Mouse (Mus musculus): ENCODE measurements at regions not wholly inside any gene's neighbourhood (a gene's known extent, or its start where the extent isn't known, plus 50 kb on each side); places are given as distances from the start of the nearest gene placed in this dataset.
A peak's percentile ranks its signal among the peaks of the same experiment; 100 is the strongest.
"Not testable (repeated sequence)": the region's sequence is repeated elsewhere in the genome, so short reads cannot be mapped to it uniquely, and the experiment has no call there.

DNA sequence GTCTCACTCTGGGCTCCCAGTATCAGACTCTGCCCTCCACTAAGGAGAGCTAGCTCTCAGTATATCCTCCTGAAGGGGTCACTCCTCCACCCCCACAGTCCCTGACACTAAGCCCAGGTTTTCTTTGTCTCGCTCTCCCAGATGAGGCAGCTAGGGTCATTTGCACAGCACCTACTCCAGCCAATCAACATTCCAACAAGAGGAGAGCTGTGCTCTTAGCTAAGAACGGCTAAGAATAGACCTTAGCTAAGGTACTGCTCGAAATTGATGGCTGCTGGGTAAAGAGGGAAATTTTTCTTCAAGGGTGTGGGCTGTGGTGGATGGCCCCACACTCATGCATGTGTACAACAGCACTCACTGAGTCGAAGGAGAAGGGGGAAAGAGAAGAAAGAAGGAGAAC lies 86.3 kb upstream of the Nt5e start:
- DNase-seq, result no peak

DNA sequence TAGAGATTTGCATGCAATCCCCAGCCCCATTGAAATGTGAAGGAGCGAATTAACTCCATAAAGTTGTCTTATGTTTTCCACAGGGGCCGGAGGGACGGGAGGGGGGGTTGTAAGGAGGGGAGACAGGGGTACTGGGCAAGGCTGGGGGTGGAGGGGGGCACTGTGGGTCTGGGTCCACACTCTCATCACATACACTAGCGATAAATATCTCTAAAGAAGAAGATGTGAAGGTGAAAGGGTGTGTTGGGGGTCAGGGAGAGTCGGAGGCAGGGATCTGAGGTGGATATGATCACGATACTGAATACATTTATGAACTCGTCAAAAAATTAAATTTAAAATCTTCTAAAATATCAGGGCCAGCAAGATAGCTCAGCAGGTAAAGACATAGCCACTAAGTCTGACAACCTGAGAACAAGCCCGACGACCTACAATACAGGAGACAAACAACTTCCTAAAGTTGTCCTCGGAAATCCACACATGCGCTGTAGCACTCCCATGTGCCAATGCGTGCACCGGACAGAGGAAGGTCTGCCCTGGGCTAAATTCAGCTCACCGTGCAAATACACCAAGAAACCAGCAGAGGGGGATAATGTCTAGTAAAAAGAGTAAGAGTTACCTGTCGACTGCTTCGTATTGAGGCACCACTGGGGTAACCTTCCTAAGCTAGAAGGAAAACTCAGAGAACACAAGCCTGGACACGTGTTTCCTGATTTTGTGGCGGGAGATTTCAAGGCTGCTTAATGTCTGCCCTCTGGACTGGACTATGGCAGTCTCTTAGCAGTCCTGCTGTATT lies 85.6 kb upstream of the Nt5e start:
- peak; percentile 58 for DNase-seq

DNA sequence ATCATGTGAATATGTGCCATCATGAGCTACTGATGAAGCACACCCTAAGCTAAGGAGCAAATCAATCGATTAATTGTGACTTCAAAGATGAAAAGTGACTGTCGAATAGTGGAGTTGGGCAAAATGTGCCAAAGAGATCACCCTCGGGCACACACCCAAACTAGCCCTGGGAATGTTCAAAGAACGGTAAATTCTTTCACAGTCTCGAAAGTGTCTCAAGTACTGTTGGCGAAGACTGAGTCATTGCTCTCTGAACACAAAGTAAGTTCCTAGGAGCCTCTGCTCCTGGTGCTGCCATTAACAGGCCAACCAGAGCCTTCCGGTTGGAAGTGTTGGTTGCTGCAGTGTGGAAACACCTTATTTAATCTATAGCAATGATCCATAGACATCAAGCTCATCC lies 84.5 kb upstream of the Nt5e start:
- DNase-seq, result no peak

DNA sequence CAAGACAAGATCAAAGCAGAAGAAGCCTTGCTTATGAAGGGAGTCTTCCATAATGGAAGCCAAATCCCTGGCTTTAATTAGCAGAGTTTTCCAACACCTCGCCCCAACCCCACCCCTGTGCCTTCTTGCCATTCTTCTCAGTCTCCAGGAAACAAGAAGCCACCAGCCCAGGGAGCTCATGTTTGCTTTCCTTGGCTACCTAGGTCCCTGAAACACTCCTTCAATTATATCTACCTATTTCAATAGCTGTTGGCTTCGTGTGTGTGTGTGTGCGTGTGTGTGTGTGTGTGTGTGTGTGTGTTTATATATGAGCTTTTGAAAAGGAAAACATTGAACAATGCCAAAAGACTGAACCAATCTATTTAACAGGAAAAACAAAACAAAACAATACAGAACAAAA lies 82.5 kb upstream of the Nt5e start:
- DNase-seq, result no peak

DNA sequence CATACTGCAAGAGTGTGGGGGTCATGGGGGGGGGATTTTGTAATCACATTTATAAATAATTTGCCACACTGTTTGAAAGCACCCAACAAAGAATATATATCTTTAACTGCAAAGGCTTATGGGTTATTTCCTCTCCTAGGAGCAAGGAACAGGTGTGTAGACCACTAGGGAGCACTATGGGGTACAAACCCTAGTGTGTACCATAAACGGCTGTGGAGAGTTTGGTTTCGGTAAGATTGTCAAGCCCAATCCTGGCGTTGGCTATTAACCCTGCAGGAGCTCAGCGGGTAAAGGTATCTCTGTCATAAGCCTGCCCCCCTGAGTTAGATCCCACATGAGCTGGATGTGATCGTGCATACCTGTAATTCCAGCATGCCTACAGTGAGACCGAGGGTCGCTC lies 71.0 kb upstream of the Nt5e start:
- no peak for DNase-seq

DNA sequence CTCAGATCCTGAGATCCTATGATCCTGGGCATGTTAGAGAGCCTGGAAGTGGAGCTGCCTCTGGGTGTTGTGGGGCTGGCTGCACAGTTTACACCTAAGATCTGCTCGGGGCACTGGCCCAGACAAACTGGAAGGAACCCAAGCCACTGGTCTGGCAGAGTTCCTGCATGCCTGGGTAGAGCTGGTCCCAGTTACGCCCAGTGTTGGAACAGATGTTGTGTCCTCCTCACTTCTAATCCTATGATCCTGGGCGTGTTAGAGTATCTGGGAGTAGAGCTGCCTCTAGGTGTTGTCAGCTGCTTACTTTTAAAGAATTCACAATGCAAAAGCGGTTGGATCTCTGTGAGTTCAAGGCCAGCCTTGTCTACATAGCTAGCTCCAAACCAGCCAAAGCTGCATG lies 67.4 kb upstream of the Nt5e start:
- no peak for DNase-seq

DNA sequence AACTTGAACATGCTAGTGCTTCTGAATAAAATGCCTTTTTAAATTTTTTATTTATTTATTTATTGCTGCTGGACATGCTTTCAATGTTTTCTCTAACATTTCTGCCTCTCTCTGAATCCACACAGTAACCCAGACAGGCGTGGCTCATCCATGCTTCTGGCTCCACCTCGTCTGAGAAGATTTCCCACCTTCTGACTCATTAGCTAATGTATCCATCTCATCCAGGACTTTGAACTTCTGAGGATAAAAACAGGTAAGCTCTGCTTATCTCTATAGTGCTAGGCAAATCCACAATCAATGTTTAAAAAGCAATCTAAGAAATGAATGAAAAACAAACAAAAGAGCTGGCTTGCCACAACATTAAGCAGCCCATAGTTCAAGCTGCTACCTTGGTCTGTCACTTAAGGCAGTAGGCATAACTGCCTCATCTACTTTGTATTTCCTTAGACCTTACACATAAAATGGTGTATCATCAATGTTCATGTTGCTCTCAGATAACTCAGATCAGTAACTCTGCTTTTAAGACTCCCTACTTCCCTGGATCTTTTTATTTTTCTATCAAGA lies 66.8 kb upstream of the Nt5e start:
- DNase-seq, result no peak

DNA sequence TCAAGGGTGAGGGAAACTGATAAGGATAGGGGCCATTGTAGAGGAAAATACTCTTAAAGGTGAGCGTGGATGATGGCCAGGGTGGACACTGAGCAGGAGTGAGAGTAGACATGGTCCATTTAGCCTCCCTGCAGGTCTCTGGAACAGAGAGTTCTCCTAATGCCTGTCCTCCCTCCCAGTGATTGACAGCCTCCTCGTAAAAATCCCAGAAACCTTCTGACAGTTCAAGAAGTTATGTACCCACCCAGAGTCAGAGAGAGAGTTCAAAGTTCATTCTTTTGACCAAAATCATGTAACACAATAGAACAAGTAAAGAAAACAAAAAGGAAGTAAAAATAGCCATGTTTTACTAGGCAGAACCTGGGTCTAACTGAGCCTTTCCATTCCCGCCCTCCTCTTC lies 64.5 kb upstream of the Nt5e start:
- DNase-seq, result no peak

DNA sequence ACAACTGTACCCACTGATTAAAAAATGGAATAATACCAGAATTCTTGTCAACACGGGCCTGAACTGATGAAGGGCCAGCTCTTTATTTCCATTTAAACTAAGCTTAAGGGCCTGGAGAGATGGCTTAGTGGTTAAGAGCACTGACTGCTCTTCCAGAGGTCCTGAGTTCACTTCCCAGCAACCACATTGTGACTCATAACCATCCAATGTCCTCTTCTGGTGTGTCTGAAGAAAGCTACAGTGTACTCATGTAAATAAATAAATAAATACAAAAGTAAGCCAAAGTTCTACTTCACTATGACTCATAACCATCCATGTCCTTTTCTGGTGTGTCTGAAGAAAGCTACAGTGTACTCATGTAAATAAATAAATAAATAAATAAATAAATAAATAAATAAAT lies 60.7 kb upstream of the Nt5e start:
- not testable (repeated sequence) for DNase-seq

DNA sequence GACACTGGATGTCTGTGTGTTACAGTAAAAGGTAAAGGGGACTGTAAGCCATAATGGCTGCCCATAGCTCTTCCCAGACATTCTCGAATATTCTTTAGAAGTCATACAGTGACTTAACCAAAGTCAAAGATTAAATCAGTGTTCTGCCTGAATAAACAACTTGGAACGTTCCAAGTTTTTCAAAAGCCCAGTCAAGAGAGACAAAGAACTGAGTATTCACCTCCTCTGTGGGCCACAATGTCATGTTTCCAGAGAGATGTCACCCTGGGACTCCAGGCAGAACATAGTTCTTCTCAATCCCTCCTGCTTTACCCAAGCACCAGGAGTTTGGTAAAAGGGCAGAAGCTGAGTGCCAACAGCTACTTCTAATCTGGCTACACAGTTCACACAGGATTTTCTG lies 58.2 kb upstream of the Nt5e start:
- DNase-seq, result no peak

DNA sequence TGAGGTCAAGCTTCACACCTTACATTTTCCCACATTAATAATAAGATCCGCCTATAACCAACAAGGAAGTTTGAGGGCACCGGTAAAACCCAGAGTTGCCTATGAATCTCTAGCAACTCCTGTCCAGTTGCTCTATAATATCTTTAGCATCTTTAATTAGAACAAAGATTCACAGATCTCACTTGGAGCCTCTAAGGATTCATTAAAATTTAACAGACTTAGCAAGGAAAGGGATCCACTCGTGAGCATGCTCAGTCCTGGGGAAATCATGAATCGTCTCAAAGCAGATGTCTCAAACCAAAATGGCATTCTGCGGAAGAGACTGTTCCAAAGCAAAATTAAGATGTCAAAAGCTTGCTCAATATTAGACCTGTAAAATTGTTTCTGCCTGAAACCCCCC lies 57.8 kb upstream of the Nt5e start:
- no peak for DNase-seq

DNA sequence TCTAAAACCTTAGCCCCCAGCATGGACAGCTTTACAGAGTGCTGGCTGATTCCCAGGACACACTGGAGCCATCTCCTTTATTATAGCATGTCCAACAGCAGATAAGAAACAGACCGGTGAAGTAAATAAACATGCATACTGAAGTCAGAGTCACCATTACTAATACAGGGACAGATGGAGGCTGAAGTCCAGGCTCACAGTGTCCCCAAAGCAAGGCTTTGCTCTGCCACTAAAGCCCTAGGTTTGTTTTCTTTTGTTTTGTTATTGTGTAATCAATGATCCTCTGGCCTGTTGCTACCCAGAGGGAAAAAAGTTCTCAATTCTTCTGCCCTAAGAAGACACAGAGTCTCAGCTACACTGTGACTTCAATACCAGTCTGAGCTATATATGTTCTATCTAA lies 56.2 kb upstream of the Nt5e start:
- DNase-seq, result no peak

DNA sequence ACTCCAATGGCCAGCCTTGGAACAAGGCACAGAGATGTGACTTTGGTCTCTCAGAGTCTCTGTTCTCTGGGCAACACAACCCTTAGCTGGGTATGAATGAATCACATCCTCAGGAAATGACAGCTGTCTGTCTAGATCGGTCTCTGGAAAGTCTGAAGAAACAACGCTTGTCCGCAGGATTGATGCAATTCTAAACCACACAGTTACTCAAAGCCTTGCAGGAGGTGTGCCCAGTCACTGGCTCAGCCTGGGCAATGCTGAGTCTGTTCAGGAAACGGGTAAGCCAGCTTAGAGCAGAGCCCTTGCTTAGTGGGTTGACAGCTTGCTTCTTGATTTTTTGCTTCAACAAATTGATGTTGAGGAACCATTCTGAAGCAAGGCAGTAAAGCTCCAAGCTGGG lies 53.7 kb upstream of the Nt5e start:
- no peak for DNase-seq

DNA sequence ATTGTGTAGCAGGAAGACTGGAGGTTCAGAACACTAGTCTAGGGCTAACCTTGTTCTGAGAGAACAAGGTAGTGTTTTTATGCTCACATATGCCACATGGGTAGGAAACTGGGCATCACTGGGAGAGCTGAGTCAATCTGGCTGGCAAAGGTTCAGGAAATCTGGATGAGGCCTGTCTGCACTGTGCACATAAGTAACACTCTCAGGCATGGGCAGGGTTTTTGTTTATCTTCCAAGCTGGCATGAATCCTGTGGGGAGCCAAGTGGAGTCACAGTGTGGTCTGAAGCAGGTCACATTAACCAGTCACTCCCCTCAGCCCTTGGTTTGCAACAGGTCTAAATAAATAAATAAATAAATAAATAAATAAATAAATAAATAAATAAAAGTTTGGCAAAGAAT lies 53.0 kb upstream of the Nt5e start:
- peak; percentile 33 for DNase-seq

DNA sequence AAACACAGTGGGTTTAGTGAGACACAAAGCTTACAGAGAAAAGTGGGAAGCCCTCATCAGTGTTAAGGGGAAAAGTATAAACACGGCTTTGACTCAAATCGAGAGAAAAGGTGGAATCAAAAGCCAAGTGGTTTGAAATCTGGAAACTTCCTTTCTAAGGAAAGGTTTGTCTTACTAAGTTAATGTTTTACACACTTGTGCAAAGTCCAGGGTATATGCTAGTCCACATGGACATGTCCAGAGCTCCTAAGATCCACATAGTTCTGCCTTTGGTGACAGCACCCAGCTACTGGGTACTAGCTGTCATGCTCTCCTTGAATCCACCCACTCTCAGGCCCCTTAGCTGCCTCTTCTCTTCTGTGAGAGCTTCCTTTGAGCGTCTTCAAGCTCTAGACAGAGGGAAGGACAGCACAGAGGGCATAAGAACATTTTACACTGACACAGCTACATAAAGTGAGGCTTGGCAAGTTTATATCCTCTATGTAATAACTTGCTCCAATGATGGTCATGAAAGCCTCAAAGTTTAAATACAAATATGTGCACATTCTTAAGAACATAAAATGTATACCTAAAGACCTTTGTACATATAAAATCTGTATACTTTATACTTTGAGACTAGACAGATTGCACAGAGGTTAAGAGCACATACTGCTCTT lies 52.2 kb upstream of the Nt5e start:
- no peak for DNase-seq

DNA sequence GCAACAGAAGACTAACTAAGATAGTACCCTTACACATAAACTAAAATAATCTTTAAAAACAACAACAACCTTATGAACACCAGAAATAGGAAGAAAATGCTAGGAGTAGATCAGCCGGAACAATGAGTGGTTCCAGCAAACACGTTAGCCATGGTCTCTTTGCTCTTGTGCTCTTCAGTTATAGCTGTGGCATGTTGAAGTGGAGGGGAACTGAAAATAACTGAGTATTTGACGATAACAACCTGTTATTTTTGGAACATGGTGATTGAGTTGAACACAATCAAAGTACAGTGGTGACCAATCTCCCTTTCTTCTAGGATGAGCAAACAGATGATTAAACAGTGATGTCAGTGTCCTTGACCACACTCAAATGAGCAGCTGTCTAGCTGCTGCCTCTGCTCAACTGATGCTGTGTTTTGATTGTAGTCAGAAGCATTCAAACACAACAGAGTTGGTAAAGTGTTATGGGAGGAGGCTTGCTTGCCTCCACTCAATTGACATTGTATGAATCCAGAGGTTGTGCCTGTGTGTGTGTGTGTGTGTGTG lies 50.9 kb upstream of the Nt5e start:
- DNase-seq, result no peak

DNA sequence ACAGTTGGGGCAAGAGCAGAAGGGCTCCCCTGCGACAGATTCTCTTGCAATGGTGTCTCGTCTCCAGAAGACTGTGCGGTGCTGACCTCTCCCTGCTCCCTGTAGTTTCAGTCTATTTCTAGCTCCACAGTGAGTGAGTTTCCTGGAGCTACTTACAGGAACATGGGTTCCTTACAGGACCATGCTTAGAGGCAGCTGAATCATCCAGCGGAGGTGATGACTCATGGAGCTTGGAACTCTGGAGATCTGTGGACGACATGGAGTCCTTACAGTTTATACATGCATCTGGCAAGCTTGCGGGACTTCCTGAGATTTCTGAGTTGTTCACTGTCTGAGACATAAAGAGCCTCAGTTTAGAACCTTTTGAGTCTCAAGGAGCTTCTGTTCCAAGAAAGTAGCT lies 50.0 kb upstream of the Nt5e start:
- DNase-seq, result no peak

All from cerebellum, adult 11-12 months (tissue).